Mouse (Mus musculus): ENCODE measurements around the gene Nr2f6. TPM values are rescaled to one million over a fixed set of nuclear protein-coding genes. Genes with fewer than 3 reads are reported as not detected.

Gene Nr2f6
- polyA plus RNA-seq, 1 experiment from 2014 or later = 110 TPM

- Histone ChIP-seq H3K27ac (replicated peaks) (no peak overlapping the region), H3K9me3 (replicated peaks) (no peaks in the 10 kb centered on the region), H3K36me3 (peaks cover 41% of the 10 kb centered on the region), H3K4me1 (peaks cover 29% of the 10 kb centered on the region), H3K4me3 (no peak overlapping the region), H3K27me3 (ENCODE audit: low read depth, poor library complexity, severe bottlenecking) (no peaks in the 10 kb centered on the region)
- no peak for DNase-seq (ENCODE audit: low spot score)
Observed at GRCm38 (mm10) chr8:71401454-71401853, 19.7 kb upstream of the Nr2f6 start.

GRCm38 (mm10) chr8:71400826-71401225, 19.1 kb upstream of the Nr2f6 start:
- 94% methylated on average over 2 of the region's 2 CpGs for WGBS
- Histone ChIP-seq H3K9me3 (replicated peaks) (no peaks in the 10 kb centered on the region), H3K27ac (replicated peaks) (no peak overlapping the region), H3K36me3 (peaks cover 41% of the 10 kb centered on the region), H3K4me1 (peaks cover 27% of the 10 kb centered on the region), H3K27me3 (ENCODE audit: low read depth, poor library complexity, severe bottlenecking) (no peaks in the 10 kb centered on the region), H3K4me3 (no peak overlapping the region)
- DNase-seq (ENCODE audit: low spot score) = no peak

- peaks cover 32% of the 10 kb centered on the region for H3K4me1 ChIP-seq
- H3K27me3 ChIP-seq (ENCODE audit: low read depth, poor library complexity, severe bottlenecking) = no peaks in the 10 kb centered on the region
- 0 out of 2 replicates have a peak overlapping the region, but pooled peaks have one; percentile 85 for H3K27ac ChIP-seq (replicated peaks)
- H3K9me3 ChIP-seq (replicated peaks) = no peaks in the 10 kb centered on the region
- 90% methylated on average over 12 of the region's 12 CpGs for WGBS
- H3K36me3 ChIP-seq = peaks cover 32% of the 10 kb centered on the region
- DNase-seq (ENCODE audit: low spot score) = no peak
- peak overlapping the region; percentile 72 for H3K4me3 ChIP-seq
Observed at GRCm38 (mm10) chr8:71397701-71398100, 15.9 kb upstream of the Nr2f6 start.

GRCm38 (mm10) chr8:71396639-71397305, 15.0 kb upstream of the Nr2f6 start, which contains the start of gene Babam1:
Gene Babam1 (plus strand): TSS chr8:71396861.
- peaks cover 38% of the 10 kb centered on the region for H3K4me1 ChIP-seq
- peak within 1 kb of the TSS; percentile 72 for H3K4me3 ChIP-seq
- DNase-seq (ENCODE audit: low spot score) = peak; percentile 92
- peak within 1 kb of the TSS; percentile 85 for H3K27ac ChIP-seq (replicated peaks)
- under 1% methylated on average over 34 of the region's 34 CpGs for WGBS
- no peaks in the 10 kb centered on the region for H3K9me3 ChIP-seq (replicated peaks)
- no peaks in the 10 kb centered on the region for H3K27me3 ChIP-seq (ENCODE audit: low read depth, poor library complexity, severe bottlenecking)
- H3K36me3 ChIP-seq = peaks cover 32% of the 10 kb centered on the region

- peaks cover 24% of the 10 kb centered on the region for H3K36me3 ChIP-seq
- peak within 1 kb of the TSS; percentile 85 for H3K27ac ChIP-seq (replicated peaks)
- WGBS = 90% methylated on average over 9 of the region's 9 CpGs
- H3K9me3 ChIP-seq (replicated peaks) = no peaks in the 10 kb centered on the region
- H3K27me3 ChIP-seq (ENCODE audit: low read depth, poor library complexity, severe bottlenecking) = no peaks in the 10 kb centered on the region
- peak within 1 kb of the TSS; percentile 72 for H3K4me3 ChIP-seq
- DNase-seq (ENCODE audit: low spot score) = no peak
- H3K4me1 ChIP-seq = peaks cover 38% of the 10 kb centered on the region
Observed at GRCm38 (mm10) chr8:71395629-71396028, 13.9 kb upstream of the Nr2f6 start, which contains the start of gene Ushbp1. Gene Ushbp1 (minus strand): TSS chr8:71395802.

- Histone ChIP-seq H3K9me3 (replicated peaks) (no peaks in the 10 kb centered on the region), H3K27me3 (ENCODE audit: low read depth, poor library complexity, severe bottlenecking) (no peaks in the 10 kb centered on the region), H3K36me3 (peaks cover 19% of the 10 kb centered on the region), H3K4me1 (peaks cover 38% of the 10 kb centered on the region), H3K27ac (replicated peaks) (peak overlapping the region; percentile 57; the same call in 1 of the 2 replicates), H3K4me3 (peak overlapping the region; percentile 23; the same call in 1 of the 2 replicates)
- DNase-seq (ENCODE audit: low spot score) = no peak
- WGBS = 83% methylated on average over 10 of the region's 10 CpGs
Observed at GRCm38 (mm10) chr8:71395071-71395470, 13.3 kb upstream of the Nr2f6 start.

- Histone ChIP-seq H3K4me1 (peaks cover 38% of the 10 kb centered on the region), H3K4me3 (no peak overlapping the region), H3K27ac (replicated peaks) (peak overlapping the region; percentile 38; the same call in 1 of the 2 replicates), H3K27me3 (ENCODE audit: low read depth, poor library complexity, severe bottlenecking) (no peaks in the 10 kb centered on the region), H3K9me3 (replicated peaks) (no peaks in the 10 kb centered on the region), H3K36me3 (peaks cover 14% of the 10 kb centered on the region)
- DNase-seq (ENCODE audit: low spot score) = no peak
- 82% methylated on average over 7 of the region's 7 CpGs for WGBS
Observed at GRCm38 (mm10) chr8:71394481-71394880, 12.7 kb upstream of the Nr2f6 start.

- H3K27ac ChIP-seq (replicated peaks) = no peak overlapping the region; the same call in 1 of the 2 replicates
- H3K9me3 ChIP-seq (replicated peaks) = no peaks in the 10 kb centered on the region
- WGBS = 19% methylated on average over 3 of the region's 3 CpGs
- peaks cover 37% of the 10 kb centered on the region for H3K4me1 ChIP-seq
- peak; percentile 56 for DNase-seq (ENCODE audit: low spot score)
- no peaks in the 10 kb centered on the region for H3K36me3 ChIP-seq
- H3K27me3 ChIP-seq (ENCODE audit: low read depth, poor library complexity, severe bottlenecking) = no peaks in the 10 kb centered on the region
- H3K4me3 ChIP-seq = peak overlapping the region; percentile 26
Observed at GRCm38 (mm10) chr8:71392871-71393270, 11.1 kb upstream of the Nr2f6 start.

- no peak overlapping the region for H3K27ac ChIP-seq (replicated peaks)
- no peak overlapping the region for H3K4me3 ChIP-seq
- no peaks in the 10 kb centered on the region for H3K27me3 ChIP-seq (ENCODE audit: low read depth, poor library complexity, severe bottlenecking)
- DNase-seq (ENCODE audit: low spot score) = no peak
- H3K4me1 ChIP-seq = peaks cover 32% of the 10 kb centered on the region
- no peaks in the 10 kb centered on the region for H3K36me3 ChIP-seq
- H3K9me3 ChIP-seq (replicated peaks) = no peaks in the 10 kb centered on the region
- 79% methylated on average over 5 of the region's 5 CpGs for WGBS
Observed at GRCm38 (mm10) chr8:71392391-71392790, 10.6 kb upstream of the Nr2f6 start.

GRCm38 (mm10) chr8:71391696-71392095, 9.9 kb upstream of the Nr2f6 start:
- 94% methylated on average over 2 of the region's 2 CpGs for WGBS
- H3K4me3 ChIP-seq = no peak overlapping the region
- no peaks in the 10 kb centered on the region for H3K27me3 ChIP-seq (ENCODE audit: low read depth, poor library complexity, severe bottlenecking)
- no peaks in the 10 kb centered on the region for H3K36me3 ChIP-seq
- no peak overlapping the region for H3K27ac ChIP-seq (replicated peaks)
- no peaks in the 10 kb centered on the region for H3K9me3 ChIP-seq (replicated peaks)
- no peak for DNase-seq (ENCODE audit: low spot score)
- H3K4me1 ChIP-seq = peaks cover 29% of the 10 kb centered on the region

- DNase-seq (ENCODE audit: low spot score) = no peak
- no peak overlapping the region for H3K4me3 ChIP-seq
- no peaks in the 10 kb centered on the region for H3K36me3 ChIP-seq
- peaks cover 38% of the 10 kb centered on the region for H3K4me1 ChIP-seq
- 81% methylated on average over 1 of the region's 1 CpGs for WGBS
- H3K27ac ChIP-seq (replicated peaks) = no peak overlapping the region
- no peaks in the 10 kb centered on the region for H3K9me3 ChIP-seq (replicated peaks)
- no peaks in the 10 kb centered on the region for H3K27me3 ChIP-seq (ENCODE audit: low read depth, poor library complexity, severe bottlenecking)
Observed at GRCm38 (mm10) chr8:71388267-71388666, 6.5 kb upstream of the Nr2f6 start.

GRCm38 (mm10) chr8:71385212-71385835, 3.6 kb upstream of the Nr2f6 start:
- peak overlapping the region; percentile 14; the same call in 1 of the 2 replicates for H3K4me3 ChIP-seq
- H3K27ac ChIP-seq (replicated peaks) = peak overlapping the region; percentile 99
- peaks cover 49% of the 10 kb centered on the region for H3K4me1 ChIP-seq
- DNase-seq (ENCODE audit: low spot score) = no peak
- WGBS = 71% methylated on average over 12 of the region's 12 CpGs
- no peaks in the 10 kb centered on the region for H3K36me3 ChIP-seq
- no peaks in the 10 kb centered on the region for H3K9me3 ChIP-seq (replicated peaks)
- no peaks in the 10 kb centered on the region for H3K27me3 ChIP-seq (ENCODE audit: low read depth, poor library complexity, severe bottlenecking)

- Histone ChIP-seq H3K4me1 (peaks cover 64% of the 10 kb centered on the region), H3K36me3 (peaks cover 4% of the 10 kb centered on the region; the same call in 1 of the 2 replicates), H3K27ac (replicated peaks) (peak overlapping the region; percentile 99), H3K27me3 (ENCODE audit: low read depth, poor library complexity, severe bottlenecking) (no peaks in the 10 kb centered on the region), H3K9me3 (replicated peaks) (no peaks in the 10 kb centered on the region), H3K4me3 (peak overlapping the region; percentile 99)
- DNase-seq (ENCODE audit: low spot score) = no peak
- WGBS = 36% methylated on average over 3 of the region's 3 CpGs
Observed at GRCm38 (mm10) chr8:71383860-71384259, 2.1 kb upstream of the Nr2f6 start.

All from midbrain, embryonic 10.5 days (tissue).